Mouse (Mus musculus) thymus, postnatal 4 days (tissue): ENCODE measurements around the gene Pla2g2c.

Experiments
- DNase-seq: peaks from one replicate; pipeline ENCODE4 v3.0.0; 2021

Pla2g2c gene

DNA sequence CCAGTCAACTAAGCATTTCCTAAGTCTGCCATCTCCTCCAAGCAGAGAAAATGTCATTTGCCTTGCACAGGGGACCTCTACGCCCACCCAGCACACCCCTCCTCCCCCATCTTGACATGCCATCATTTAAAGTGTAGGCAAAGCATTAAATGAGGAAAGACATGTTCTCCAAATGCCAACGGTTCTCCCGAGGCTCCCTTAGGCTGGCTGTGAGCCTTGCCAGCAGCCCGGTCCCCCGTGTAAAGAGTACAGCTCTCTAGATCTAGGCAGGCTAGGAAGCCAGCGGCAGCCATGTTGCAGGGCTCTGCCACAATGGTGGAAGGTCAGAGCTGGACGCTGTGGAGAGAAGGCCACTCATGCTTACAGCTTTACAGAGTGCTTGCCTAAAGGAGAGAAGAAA, 14.6 kb upstream of the Pla2g2c start:
- DNase-seq: no peak

DNA sequence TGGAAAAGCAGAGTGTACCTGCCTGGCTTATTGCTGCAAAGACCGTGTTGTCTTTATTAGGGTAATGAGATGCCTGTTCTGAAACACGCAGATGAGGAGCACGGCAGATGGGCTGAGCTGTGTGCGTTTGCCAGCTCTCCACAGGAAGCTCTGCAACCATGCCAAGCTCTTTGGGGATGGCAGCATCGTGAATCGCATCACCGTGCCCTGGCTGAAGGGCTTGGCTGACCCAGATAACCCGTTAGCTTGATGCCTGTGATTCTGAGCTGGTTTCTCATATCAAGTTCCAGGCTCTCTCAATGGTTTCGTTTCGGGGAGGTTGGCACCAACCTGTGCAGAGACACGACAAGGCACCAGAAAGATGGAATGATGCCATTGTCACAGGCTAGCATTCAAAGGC, 14.0 kb upstream of the Pla2g2c start:
- DNase-seq: no peak

DNA sequence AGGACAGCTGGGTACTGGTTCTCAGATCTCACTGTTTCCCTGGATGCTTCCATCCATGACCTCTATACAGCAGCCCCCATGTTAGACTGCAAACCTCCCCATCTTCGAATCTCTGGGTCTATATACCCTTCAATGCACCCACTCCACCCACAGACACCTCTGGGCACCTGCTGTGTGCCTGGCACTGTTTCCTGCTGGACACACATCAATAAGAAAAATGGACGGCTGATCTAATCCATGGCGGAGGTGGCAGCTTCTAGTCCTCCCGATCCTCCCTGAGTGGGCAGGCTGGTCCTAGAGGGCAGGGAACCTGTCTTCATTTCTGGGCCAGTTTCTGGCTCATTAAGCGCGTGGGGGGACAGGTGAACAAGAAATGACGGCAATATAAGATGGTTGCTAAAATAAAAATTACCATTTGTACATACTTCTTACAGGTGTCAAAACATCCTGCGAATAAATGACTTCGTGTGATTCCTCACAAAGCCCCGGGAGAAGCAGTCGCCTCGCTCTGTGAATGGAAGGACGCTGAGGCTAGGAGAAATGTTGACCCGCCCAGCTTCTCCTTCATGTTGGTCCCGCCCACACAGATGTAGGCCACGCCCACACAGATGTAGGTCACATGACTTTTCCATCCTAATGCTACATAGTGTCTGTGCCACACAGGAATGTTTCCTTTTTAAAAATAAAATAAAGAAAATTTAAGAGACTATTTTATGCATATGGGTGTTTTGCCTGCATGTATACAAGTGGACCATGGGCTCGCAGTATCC, 13.4 kb upstream of the Pla2g2c start:
- DNase-seq: no peak

DNA sequence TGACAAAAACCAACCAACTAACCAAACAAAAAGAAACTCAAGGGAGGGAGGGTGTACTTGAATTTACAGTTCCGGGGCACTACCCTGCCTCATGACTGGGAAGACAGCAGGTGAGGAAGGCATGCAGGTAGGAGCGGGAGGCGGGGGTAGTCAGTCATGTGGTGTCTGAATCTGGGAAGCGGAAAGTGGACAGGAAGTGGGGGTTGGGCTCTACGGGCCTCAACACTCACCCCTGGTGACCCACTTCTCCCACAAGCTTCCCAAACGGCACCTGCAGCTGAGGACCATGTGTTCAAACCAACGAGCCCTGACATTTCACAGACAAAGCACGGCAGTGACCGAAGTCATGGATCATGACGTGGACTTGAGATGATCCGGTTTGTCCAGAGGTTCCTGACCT, 12.5 kb upstream of the Pla2g2c start:
- DNase-seq: no peak

DNA sequence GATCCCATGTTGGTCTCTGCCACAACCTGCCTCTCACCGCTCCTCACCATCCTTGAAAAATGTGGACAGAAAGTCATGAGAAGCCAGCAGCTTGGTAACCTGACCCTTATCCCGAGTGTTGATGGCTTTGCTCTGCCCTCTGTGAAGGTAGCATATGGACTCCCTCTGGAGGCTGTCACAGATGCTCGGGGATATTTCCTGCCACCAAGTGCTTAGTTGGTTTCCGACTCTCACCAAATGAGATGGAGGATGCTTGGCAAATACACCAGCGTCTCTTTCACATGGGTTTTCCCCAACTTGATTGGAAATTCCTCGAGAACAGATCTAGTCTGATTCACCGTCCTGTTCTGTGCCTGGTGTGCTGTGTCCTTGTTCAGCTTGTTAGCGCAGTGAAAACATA, 12.0 kb upstream of the Pla2g2c start:
- no peak for DNase-seq

DNA sequence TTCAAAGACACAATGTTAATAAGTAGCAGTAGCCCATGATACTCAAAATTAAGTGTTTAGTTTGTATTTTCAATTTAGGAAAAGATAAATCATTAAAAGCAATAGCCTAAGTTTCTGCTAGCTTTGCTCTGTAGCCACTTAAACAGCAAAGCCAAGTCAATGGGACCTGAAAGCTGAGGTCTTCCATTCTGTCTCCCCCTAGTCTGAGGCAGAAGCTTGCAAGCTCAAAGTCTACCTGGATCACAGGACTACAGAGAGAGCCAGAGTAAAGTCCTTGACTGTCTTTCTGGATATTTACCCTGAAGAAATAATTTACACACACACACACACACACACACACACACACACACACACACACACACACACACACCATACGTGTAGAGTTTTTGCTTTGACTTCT, 10.4 kb upstream of the Pla2g2c start:
- no peak for DNase-seq

DNA sequence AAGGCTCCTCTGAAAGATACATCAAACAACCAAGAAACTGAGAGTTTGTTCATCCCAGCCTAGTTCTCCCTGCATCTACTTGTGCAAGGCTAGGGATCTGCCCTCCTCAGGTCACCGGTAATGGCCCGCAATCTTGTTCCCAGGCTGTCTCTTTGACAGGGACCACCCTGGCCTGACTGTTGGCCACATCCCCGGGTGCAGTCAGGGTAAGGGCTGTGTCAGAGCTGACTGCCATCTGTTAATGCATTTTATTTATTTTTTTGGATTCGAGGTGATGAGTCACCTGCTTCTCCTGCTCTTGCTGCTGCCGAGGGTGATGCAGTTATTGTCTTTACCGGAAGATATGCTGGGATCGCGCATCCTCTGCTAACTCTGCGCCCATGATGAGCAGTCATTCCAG, 7.9 kb upstream of the Pla2g2c start:
- no peak for DNase-seq

DNA sequence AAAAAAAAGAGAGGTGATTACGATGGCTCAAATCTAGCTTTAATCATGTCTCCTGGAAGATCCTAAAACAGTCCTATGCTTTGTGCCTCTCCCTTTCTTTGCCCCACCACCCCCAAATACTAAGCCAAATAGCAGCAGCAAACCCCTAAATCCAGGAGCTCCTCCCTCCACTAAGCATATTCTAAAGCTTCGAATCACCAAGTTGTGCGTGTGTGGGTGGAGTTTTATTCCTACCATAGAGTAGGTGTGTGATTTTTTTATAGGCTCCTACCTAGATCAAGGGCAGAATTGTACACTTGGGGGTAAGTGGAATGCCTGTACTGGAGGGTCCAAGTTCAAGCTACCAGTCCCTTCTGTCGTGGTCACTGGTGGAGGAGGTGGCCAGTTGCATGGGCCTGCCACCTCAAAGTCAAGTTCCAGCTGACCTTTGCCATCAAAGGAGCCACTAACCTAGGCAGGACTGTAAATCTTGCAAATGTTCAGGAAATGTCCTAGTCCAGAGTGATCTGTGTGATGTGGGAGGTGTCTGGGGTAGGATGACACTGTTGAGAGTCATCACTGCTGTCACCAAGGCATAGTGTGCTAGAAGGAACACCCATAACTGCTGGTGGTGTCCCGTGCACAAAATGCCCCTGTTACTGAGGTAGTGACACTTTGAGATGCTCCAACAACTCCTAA, 5.9 kb upstream of the Pla2g2c start:
- no peak for DNase-seq

DNA sequence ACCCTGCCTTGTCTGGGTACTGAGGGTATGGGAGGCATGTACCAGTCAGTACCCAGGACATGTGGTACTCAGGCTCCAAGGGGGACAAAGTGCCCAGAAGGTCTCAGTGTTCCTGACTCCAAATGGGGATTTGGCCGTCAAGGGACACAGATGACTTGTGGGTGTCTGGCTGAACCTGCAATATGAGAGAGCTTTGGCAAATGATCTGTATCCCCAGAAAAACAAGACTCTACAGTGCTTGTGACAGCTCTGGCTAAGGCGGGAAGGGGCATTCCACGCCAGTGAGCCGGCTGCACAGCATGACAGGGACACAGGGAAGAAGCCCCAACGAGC, 5.4 kb upstream of the Pla2g2c start:
- DNase-seq: no peak

DNA sequence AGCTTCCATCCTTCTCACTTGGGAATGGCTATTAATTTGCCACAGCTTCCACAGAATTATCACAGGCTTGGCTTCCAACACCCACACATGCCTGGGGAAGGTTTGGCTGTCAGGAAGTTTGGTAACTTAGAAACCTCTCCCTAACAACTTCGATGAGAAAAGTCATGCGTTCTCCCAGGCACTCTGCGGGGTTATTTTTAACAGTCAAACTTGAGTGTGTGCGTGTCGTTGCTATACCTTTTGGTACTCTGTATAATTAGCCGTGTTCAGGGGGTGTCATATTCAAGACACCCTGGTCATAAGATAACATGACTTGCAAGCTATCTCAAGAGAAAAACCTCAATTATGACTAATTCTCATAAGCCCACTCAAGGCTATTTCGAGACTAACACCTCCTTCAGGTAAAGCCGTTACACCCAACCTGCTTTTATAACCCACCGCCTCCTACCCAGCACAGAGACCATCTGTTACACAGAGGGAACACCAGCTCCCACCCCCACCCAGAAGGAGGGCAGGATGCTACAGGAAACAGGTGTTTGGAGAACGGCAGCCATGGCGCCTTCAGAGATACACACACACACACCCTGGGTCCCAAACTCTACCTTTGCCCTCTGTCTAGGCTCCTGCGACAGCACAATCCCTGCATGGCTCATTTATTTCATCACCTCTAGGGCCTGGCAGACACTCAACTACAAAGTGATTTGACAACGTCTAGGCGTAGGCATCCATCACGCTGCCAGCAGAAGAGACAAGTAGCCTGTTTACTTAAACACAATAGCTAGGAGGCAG, 905 bp upstream of the Pla2g2c start:
- peak; percentile 65 for DNase-seq

DNA sequence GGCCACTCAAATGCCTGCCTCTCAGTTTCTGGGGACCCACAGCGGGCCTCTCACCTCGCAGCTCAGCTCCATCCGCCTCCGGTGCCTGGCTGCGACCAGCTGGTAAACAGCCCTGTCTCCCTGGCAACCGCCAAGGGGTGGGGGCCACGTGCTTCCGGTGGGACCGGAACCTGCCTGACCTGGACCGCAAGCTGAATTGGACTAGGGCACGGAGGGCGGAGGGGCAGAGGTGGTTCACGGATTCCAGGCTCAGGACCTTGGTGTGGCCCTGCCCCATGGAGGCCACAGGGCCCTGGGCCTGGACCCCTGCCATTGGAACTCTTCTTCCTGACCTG, 502 bp downstream of the Pla2g2c start:
- DNase-seq: peak; percentile 84

DNA sequence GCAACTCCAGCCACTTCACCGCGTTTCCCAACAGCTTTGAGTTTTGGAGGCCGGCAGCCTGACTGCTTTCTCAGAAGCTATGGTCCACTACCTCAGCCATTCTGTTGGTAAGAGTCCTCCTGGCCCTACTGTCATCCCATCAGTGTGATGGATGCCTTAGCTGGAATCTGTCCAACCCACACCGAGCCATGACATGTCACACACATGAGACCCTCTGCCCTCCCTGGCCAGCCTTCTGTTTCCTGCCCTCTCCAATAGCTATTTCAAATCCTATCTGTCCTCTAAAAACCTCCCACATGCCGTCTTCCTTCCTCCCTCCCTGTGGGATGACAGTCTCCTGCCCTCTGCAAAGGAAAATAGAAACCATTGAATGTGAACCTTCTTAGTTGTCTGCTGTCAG, 1.2 kb downstream of the Pla2g2c start:
- no peak for DNase-seq

DNA sequence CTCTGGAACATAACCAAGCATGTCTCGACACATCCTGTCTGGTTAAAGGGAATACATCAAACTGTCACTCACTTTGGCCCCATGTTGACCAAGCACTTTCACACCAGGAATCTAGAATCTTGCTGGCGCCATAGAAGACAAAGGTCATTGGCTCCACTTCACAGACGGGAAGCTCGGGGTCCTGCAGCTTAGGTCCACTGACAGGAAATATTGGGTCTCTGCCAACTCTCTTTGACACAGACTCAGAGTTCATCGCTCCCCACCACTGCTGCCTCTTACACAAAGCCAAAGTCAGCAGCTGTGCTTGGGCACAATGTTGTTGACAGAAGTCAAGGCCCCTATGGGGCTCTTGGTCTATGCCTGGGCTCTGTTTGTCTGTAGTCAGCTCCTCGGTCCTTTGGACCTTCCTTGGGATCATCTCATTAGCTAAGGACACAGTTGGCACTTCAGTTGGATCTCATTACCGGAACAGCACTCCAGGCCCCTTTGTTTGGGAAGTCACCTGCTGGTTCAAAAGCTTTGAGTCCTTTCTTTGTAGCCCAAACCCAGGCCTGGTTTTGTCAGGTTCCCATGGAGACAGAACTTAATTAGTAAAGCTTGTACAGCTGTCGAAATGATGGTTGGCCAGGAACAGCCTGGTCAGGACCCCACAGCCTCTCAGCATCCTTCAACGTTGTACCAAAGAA, 4.6 kb downstream of the Pla2g2c start:
- DNase-seq: no peak

DNA sequence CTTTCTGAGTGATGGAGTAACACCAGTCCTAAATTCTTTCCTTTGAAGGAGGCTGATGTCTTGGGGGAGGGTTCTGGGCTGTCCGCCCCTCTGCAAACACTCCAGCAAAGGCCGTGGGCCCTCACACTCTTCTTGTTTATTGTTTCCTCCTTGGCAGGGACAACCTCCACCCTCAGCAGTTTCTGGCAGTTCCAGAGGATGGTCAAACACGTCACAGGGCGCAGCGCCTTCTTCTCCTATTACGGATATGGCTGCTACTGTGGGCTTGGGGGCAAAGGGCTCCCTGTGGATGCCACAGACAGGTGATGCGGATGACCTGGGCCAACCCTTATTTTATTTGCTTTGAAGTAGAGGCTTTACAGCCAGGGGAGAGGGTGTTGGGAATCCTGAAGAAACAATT, 9.5 kb downstream of the Pla2g2c start:
- DNase-seq: no peak

DNA sequence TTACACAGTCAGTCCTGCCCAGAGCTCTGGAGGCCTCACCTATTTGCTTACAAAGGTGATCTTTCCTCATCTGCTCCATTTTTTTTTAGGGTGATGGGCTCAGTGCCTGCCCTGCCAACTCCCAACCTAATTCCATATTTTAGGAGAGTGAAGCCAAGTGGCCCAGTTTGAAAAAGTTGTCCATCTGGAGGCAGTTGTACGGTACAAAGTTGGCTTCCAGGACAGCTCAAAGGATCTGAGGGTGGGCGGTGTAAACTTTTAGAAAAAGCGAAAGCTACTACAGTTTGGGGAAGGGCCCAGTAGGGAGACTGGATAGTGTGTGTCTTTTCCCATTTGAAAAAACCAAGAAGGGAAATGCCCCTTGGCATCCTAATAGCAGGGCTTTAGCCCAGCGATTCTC, 10.3 kb downstream of the Pla2g2c start:
- no peak for DNase-seq

DNA sequence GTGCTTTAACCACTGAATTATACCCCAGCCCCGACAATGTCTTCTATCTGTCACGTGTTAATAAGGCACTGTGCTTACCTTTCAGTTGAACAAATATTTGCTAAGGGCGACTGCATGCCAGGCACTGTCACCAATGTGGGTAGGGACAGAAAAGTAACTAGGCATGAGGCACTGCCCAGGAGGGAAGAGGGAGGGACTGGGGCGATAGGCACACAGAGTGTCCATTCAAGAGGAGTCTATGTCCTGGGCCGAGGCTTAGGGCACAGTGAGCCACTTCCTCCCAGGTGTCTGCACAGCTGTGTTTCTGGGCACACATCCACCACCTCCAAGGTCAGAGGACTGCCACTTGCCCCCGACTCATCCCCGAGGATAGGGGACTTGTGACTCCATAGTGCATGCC, 12.4 kb downstream of the Pla2g2c start, which contains the start of gene Ubxn10:
TSS of gene Ubxn10 (minus strand) at position 137 of the 400 bp plus-strand sequence.
- DNase-seq: no peak

DNA sequence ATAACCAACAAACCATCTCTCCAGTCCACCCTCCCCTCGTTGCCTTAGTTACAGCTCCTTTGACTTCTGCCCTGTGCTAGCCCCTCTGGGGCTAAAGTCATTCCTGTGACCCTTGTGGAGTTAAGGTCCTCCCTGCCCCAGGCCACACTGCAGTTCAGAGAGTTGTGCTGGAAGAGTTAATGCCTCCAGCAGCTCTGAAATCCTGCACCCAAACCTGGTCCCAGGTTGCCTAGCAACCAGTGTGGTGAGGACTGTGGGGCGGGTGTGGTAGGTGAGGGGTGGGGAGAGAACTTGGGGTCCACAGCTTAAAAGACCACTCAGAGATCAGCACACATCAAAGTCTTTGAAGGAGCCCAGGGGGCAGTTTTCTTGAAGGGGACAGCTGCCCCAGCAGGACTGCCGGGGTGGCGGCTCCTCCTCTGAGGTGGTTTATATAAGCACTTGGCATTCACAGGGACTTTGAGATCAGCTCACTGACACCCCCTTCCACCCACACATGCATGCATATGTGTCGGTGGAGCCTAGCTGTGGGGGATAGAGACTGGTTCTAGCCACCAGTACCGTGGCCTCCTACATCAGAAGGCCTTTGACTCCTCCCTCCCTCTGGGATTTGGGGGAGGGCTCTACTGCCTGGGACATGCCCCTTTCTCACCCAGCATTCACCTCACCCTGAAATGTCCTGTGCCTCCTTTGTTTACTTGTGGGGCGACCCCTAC, 14.7 kb downstream of the Pla2g2c start:
- DNase-seq: no peak

DNA sequence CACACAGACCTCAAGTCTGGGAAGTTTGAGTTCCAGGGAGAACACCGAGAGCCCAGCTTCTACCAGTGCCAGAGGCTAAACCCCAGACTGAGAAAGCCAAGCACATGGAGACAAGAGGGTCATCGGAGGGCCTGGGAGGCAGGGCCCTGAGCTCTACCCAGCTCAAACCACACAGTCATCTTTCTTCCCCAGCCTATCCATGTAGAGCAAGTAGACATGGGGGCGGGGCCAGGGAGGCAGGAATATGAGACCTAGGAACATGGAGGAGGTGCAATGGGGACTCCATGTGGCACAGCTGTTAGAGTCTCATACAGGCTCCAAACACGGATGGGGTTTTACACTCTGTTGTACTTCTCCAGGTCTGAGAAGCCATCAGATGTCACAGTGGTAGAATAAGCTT, 21.3 kb downstream of the Pla2g2c start:
- DNase-seq: no peak

DNA sequence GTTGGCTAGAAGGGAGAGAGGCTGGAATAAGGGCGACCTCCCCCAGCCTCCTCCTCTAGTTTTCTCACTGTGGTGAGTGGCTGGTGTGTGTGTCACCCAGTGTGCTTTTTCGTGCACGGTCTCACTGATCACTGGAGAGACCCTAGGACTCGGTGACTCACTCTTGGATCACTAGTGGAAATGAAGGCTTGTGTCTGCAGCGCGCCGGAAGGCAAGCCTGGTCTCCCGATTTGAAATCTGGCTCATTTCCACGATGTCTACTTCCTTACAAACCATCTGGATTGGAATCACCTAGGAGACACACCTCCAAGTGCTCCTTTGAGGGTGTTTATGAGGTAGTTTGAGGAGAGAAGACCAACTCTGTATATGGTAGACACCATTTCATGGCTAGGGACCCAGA, 22.3 kb downstream of the Pla2g2c start:
- no peak for DNase-seq

DNA sequence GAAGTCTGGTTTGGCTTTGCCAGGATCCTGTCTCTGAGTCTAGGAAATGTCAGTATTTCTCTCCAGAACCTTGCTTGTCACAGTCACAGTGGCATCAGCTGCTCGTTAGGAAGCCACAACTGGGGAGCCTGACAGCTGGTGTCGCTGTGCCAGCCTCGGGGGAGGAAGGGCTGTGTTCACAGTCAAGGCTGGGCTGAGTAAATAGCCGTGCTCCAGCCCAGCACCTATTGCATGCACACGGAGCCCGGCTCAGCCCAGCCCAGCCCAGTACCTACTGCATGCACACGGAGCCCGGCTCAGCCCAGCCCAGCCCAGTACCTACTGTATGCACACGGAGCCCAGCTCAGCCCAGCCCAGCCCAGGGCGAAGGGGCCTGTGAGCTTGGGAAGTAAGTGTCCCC, 23.3 kb downstream of the Pla2g2c start:
- DNase-seq: peak; percentile 55

DNA sequence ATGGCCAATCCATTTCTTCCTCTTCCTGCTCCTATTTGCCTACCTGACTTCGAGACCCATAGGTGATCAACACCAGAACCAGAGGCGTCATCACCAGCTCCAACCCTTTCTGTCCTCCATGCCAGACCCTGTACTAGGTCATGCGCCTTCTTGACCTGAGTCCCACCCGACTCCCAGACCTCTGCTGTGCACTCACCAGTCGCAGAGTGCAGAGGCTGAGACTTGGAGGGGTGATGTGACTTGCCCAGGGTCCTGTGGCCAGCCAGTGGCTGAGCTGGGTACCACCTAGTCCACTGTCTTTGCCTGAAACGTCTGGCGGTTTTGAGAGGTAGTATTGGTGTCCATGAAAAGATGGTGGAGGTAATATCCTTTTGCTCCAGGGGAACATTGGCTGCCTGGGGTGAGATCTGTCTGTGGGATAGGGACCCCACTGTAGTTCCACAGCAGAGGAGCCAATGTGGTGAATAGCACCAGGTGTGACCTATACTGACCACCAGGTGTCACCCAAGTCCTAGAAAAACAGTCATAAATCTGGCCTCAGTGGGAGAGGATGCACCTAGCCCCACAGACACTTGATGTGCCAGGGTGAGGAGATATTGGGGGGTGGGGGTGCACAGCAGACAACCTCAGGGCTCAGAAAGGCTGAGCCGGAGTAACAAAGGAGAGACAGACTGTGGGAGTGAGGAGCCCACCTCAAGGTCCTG, 23.9 kb downstream of the Pla2g2c start:
- peak; percentile 44 for DNase-seq

DNA sequence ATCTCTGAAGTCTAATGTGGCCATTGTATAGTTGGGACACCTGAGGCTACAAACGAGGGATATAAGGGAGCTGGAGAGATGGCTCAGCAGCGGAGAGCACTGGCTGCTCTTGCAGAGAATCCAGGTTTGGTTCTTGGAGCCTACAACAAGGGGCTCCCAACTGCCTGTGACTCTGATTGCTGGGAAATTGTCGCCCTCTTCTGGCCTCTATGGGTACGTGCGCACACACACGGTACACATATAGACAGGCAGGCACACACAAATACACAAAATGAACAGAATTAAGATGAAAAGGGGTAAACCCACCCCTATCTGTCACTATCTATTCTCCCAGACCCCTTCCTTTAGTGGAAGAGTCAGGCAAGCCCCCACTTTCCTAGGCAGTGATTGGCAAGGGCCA, 28.0 kb downstream of the Pla2g2c start:
- DNase-seq: no peak
